Mouse (Mus musculus) kidney, adult 18-20 months (tissue): ENCODE measurements around the gene Atxn1.

Source experiments
- DNase-seq: peaks from one replicate; pipeline ENCODE4 v3.0.0; 2021

The Atxn1 gene

DNA sequence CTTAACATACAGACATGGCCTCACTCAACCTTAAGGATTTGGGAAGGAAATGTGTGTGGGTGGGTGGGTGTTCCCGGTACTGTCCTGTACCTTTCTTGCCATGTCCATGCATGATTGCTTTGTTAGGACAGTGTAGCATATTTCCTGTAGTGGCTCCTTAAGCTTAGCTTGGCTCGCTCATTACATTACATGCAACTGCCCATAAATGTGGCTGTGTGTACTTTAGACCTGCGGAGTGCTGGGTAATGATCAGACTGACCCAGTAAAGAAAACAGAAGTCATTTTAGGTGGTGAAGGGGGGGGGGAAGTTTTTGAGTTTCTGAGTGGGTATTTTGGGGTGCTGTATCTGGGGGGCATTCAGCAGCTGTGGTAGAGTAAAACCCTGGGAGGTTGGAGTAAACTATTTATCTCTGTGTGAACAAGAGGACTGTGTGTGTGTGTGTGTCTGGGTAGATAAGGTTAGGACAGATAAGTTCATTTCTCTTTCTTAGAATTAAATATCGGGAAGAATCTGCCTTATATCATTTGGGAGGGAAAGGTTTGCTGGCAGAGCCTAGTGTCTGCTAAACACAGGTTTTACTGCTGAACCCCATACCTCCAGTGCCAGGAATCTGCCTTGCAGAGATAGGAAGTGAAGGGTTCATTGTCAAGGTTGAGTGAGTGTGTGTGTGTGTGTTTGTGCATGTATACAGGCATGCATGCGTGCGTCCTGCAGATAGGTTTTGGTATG lies 452.9 kb downstream of the Atxn1 start:
- peak; percentile 33 for DNase-seq

DNA sequence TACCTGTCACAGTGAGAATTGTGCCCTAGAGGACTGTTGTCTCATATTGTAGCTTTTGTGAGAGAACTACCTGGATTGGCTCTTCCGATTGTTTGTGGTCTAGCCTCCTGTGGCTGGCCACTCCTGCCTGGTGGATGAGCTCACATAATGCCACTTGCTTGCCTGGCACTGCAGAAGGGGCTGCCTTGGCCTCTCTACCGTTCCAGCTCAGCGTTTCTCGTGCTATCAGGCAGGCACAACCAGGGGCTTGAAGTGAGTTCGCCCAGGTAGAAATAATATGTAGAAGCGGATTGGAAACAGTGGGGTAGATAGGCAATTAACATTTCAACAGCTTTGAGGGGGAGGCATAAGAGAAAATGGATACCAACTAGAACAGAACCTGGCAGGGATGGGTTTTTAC lies 455.4 kb downstream of the Atxn1 start:
- DNase-seq: no peak

DNA sequence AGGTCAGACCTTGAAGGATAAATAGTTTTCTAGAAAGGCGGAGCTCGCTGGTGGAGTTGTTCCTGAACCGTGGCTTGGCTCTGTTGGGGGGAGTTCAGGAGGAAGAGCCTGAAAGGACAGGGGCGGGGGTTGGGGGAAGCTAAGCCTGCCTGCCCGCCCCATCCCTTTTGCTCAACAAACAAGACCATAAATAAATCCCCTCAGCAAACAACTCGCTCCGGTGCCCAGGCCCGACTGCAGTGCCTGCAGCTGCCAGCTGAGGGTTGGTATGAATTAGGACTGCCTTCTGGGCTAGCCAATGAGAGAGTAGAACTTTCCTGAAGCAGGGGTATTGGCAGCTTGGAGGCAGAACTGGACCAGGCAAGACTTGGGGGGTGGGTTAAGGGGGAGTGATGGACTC lies 456.3 kb downstream of the Atxn1 start:
- DNase-seq: peak; percentile 81

DNA sequence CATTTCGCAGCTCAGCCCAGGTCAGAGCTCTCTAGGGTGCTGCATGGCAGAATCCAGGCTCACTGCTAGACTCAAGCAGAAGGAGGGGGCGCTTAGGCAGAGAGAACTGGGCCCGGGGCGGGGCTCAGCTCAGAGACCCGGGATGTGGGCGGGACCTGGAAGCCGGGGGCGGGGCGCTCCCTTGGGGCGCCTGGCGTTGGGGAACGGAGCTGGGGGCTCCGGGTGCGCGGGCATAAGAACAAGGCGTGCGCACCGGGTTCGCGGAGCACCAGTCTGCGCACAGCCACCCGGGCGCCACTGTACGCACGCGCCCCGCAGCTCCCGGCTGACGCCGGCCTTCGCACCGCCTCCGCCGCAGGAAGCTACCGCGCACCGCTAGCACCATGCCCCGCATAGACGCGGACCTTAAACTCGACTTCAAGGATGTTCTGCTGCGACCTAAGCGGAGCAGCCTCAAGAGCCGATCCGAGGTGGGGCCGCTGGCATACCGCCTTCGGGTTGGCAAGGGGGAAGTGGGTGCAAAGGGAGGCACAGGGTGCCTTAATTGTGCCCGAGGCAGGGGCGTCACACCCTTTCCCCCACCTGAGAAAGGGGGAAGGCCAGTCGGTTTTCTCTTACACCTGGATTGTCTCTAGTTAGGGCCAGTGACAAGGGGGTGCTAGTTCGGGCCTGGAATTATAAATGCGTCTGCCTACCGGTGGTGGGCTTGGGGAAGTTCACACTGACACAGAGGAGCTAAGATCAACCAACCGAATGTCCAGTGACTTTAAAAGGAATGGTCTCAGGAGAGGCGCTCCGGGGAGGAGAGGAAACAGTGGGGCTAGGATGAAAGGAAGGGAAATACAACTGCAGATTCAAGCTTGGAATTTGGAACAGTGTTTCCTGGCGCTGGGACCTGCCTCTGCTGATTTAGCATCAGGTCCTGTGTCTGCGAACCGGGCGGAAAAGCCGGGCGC lies 457.3 kb downstream of the Atxn1 start, which contains the start of gene Gmpr:
Gmpr (plus strand) TSS at position 171 of the 956 bp plus-strand sequence.
- DNase-seq: peak; percentile 89

DNA sequence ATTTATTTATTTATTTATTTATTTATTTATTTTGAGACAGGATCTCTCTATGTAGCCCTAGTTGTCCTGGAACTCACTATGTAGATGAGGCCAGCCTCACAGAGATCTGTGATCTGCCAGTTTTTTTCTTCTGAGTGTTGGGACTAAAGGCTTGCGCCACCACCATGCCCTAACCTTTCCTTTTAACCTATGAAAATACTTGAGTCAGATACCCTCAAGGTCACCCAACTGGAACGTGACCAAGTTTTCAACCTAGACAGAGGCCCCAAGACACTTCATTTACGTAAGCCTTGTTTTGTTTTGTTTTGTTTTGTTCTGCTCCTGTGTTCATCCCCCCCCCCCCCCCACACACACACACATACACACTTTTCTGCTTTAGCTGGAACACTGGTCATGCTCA lies 459.3 kb downstream of the Atxn1 start:
- no peak for DNase-seq

DNA sequence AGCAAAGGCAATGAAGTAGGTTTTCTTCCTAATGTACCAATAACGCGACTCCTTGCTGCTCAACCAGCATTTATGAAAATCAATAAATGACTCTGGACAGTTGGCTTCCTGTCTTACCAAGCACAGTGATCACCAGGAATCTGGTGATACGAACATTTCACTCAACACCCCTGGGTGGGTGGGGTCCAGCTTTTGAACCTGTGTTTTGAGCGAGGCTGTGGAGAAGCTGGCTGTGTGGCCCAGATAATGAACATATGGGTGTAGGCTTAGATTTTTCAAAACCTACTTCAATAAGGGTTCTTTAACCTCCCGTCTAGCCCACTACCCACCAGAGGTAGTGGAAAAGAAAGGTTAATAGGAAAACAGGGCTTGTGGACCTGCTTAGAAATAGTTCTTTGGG lies 462.0 kb downstream of the Atxn1 start:
- DNase-seq: no peak

DNA sequence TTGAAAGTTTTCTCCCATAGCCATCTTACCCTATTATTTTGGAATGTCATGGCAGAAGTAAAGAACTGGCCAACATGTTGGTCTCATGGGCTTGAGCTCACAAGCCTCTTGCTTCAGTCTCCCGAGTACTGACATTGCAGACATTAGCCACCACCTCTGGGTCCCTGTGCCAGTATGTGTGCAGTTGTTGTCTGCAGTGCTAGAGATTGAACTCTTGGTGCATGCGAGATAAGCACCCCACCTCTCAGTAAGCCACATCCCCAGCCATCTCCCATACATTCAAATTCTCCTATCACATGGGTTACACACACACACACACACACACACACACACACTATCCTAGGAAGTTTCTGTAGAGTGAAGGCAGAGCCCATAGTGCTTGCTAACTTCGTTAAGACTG lies 464.9 kb downstream of the Atxn1 start:
- DNase-seq: no peak
